Mouse (Mus musculus): Measurements from ENCODE around the gene Aoc3.
"Not testable (repeated sequence)": the region's sequence is repeated elsewhere in the genome, so short reads cannot be mapped to it uniquely, and the experiment has no call there.

The Aoc3 gene

GRCm38 (mm10) chr11:101330371-101330924, at the start of gene Aoc3:
Aoc3 (plus strand) TSS chr11:101330605.
- DNase-seq (ENCODE audit: low spot score), result no peak

- DNase-seq (ENCODE audit: low spot score), result no peak
Measured at GRCm38 (mm10) chr11:101280837-101281236, 49.6 kb upstream of the Aoc3 start.

- no peak for DNase-seq (ENCODE audit: low spot score)
Measured at GRCm38 (mm10) chr11:101282896-101283295, 47.5 kb upstream of the Aoc3 start.

GRCm38 (mm10) chr11:101283805-101284204, 46.6 kb upstream of the Aoc3 start:
- DNase-seq (ENCODE audit: low spot score), result no peak

GRCm38 (mm10) chr11:101287306-101287705, 43.1 kb upstream of the Aoc3 start:
- DNase-seq (ENCODE audit: low spot score), result no peak

GRCm38 (mm10) chr11:101291231-101291630, 39.2 kb upstream of the Aoc3 start:
- no peak for DNase-seq (ENCODE audit: low spot score)

GRCm38 (mm10) chr11:101295191-101295590, 35.2 kb upstream of the Aoc3 start:
- no peak for DNase-seq (ENCODE audit: low spot score)

- no peak for DNase-seq (ENCODE audit: low spot score)
Measured at GRCm38 (mm10) chr11:101300881-101301280, 29.5 kb upstream of the Aoc3 start.

GRCm38 (mm10) chr11:101301299-101302003, 29.0 kb upstream of the Aoc3 start:
- DNase-seq (ENCODE audit: low spot score), result no peak

GRCm38 (mm10) chr11:101302004-101302798, 28.2 kb upstream of the Aoc3 start, which contains the start of gene Becn1:
Becn1 (minus strand) TSS chr11:101302286.
- DNase-seq (ENCODE audit: low spot score), result peak; percentile 92

- no peak for DNase-seq (ENCODE audit: low spot score)
Measured at GRCm38 (mm10) chr11:101307744-101308143, 22.7 kb upstream of the Aoc3 start.

- no peak for DNase-seq (ENCODE audit: low spot score)
Measured at GRCm38 (mm10) chr11:101311083-101311482, 19.3 kb upstream of the Aoc3 start.

- DNase-seq (ENCODE audit: low spot score), result no peak
Measured at GRCm38 (mm10) chr11:101312150-101312549, 18.3 kb upstream of the Aoc3 start.

GRCm38 (mm10) chr11:101314567-101314966, 15.8 kb upstream of the Aoc3 start:
- DNase-seq (ENCODE audit: low spot score), result no peak

- no peak for DNase-seq (ENCODE audit: low spot score)
Measured at GRCm38 (mm10) chr11:101315082-101315650, 15.2 kb upstream of the Aoc3 start.

GRCm38 (mm10) chr11:101315665-101316500, 14.5 kb upstream of the Aoc3 start, which contains the start of gene Psme3:
Psme3 (plus strand) TSS chr11:101316213.
- peak; percentile 88 for DNase-seq (ENCODE audit: low spot score)

GRCm38 (mm10) chr11:101316501-101316917, 13.9 kb upstream of the Aoc3 start:
- peak; percentile 28 for DNase-seq (ENCODE audit: low spot score)

GRCm38 (mm10) chr11:101323609-101324008, 6.8 kb upstream of the Aoc3 start:
- DNase-seq (ENCODE audit: low spot score), result peak; percentile 9

- no peak for DNase-seq (ENCODE audit: low spot score)
Measured at GRCm38 (mm10) chr11:101324763-101325162, 5.6 kb upstream of the Aoc3 start, which contains the start of gene Aoc2. Aoc2 (plus strand) TSS chr11:101325063.

- DNase-seq (ENCODE audit: low spot score), result not testable (repeated sequence)
Measured at GRCm38 (mm10) chr11:101325201-101325600, 5.2 kb upstream of the Aoc3 start.

GRCm38 (mm10) chr11:101326147-101326546, 4.3 kb upstream of the Aoc3 start:
- no peak for DNase-seq (ENCODE audit: low spot score)

Measured in T-cell, adult 2 months (primary cell).